Mouse (Mus musculus) layer of hippocampus, adult 11-12 months (tissue): ENCODE measurements at regions not wholly inside any gene's neighbourhood (a gene's known extent, or its start where the extent isn't known, plus 50 kb on each side); places are given as distances from the start of the nearest gene placed in this dataset.

Experiments used
- DNase-seq: peaks from one replicate; pipeline ENCODE4 v3.0.0; 2022; ENCODE audit warnings: low spot score

DNA sequence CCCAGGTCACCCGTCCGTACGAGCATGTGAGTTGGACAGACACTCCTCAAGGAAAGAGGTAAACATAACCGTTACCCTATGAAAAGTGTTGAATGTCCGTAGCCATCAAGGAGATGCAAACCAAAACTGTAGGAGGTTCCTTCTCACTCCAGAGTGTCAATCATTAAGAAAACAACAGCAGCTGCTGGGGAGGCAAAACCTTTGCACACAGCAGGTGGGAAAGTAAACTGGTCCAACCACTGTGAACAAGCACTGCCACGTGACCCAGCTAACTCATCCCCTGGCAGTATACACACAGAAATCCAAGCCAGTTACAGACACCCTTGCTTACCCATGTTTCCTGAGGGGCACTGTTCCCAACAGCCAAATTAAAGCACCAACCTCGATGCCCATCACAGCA is 54.7 kb upstream of the Irx5 start:
- DNase-seq, result no peak

DNA sequence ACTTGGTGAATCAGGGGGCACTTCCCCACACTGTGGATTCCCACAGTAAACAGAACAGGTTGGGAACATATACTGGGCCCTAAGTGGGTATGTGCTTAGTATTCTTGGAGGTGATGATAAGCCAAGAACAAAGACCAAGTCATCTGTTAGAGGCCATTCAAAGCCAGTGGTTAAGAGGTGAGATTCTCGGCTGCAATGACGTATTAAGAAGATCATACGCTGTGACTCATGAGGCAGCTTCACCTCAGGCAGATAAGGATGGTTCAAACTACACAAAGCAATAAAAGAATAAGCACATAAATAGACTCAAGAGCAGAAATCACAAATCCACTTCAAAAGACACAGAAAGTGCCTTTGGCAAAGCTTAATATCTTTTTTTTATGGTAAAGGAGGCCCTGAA is 56.4 kb upstream of the Irx5 start:
- no peak for DNase-seq

DNA sequence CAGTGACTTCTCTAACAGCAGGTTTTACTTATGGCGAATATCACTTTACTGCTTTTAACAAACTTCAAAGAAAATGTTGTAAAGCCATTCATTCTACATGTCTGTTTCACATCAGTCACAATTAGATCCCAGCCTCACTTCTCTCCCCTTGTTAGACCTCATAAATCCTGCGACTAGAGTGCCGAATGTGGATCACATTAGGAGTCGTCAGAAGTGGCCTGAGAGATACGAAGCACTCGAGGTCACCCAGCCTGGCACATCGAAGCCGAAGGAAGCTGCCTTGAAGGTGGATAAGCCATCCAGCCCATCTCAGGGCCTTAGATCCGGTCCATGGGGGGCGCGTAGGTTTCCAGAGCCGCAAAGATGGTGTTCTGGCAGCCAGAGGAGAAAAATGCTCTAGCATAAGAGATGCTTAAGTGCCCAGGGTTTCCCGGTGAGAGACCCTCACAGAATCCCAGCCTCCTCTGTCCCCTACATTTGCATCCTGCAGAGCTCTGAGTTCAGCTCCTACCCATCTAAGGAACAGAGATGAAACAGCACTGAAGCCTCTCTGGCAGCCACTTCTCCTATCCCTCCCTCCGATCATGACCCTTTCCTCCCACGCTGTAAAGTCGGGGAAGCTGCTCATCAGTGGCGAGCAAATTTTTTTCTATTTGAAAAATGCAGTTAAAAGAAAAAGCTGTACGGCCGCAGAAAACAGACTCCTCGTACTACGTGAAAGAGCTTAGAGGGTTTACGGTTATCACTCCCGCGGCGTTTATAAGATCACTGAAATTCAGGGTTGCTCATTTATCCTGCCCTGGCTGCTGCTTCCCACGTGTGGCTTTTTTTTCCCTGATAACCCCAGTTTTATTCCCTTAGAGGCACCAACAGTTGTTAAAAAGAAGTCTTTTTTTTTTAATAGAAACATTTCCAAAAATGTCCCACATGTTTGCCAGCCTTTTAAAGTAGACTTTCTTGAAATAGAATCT is 70.3 kb upstream of the Irx5 start:
- no peak for DNase-seq

DNA sequence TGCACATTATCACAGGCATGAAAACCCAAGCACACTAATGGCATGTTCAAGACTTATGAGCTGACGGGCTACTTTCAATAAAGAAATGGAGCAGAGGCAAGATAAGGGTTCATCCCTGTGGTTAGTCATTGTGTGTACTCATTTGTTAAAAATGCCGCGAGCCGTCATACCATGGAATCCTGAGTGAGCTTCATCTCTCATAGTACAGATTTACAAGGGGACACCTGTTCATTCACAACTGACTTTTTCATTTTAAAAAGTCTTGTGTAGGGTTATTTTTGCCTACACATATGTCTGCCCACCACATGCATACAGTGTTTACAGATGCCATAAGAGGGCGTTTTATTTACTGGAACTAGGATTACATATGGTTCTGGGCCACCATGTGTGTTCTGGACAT is 81.7 kb upstream of the Irx5 start:
- no peak for DNase-seq

DNA sequence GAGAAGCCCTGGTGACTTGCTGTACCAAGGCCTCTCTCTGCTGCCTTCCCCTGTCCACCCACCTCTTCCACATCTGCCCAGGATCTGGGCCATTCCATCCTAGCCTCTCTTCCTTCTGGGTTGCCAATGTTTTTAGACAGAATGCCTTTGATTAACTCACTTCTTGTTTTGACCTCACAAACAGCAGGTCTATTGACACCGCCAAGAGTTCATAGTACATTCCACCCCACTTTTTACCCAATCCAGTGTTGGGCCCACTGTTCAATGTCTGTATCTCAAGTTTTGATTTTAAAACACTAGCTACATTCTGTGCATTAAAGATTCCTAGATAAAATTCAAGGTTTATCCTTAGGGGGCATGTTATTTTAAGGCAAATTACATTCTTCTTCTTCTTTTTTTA is 84.7 kb upstream of the Irx5 start:
- DNase-seq, result no peak

DNA sequence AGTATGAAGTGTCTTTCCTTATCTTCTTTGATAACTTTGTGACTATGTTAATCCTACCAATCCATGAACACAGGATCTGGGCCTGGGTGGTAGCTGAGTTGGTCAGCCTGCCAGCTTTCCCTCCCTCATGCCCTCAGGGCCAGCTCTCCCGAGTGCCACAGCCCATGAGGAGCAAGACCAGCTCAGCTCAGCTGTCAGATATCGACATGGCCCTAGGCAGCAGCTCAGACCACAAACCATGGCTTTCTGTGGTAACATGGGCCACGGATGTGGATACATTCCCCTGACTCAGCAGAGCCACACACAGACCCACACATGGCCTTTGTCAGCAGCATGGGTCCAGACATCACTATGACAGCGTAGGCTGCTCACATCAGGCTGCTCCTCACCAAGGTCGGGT is 85.4 kb upstream of the Irx5 start:
- DNase-seq, result no peak

DNA sequence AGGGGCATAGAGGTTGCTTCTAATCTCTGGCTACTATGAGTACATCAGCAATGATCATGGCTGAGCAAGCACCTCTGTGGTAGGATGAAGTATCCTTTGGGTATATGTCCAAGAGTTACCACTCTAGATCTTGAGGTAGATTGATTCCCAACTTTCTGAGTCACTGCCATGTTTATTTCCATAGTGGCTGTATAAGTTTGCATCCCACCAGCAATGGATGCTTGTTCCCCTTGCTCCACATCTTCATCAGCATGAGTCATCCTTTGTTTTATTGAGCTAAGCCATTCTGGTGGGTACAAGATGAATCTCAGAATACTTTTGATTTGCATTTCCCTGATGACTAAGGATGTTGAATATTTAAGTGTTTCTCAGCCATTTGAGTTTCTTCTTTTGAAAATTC is 86.8 kb upstream of the Irx5 start:
- DNase-seq, result no peak

DNA sequence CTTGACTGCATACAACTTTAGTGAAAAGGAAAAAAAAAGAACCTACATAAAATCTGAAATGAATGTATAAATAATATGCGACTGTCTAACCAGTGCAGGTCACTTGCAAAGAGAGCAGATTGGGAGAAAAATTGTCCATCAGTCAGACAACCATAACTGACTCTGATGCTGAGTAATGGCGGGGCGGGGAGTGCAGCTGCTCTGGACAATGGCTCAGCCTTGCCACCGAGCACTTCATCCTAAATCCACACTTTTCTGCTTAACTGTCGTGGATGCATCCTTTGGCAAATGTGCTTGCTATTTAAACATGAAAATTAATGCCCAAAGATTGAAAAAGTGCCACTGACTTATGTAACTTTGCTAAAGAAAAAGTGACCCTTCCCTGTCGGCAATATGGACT is 90.0 kb upstream of the Irx5 start:
- DNase-seq, result no peak

DNA sequence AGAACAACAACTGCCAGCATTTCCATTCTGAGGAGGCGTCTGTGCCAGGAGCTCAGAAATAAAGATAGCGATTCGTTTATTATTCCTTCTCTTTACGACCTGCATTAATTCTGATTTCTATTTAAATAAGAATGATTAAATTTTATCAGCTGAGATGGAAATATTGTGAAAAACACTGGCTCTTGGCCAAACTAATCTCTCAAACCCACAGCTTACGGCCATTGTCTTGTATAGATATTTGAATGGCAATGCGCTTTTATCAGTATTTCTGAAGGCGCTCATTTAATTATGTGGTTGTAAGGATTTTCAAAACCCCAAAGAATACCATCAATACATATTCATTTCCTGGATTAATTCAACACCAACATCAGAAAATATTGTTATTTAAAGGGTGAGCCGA is 97.4 kb upstream of the Irx5 start:
- no peak for DNase-seq

DNA sequence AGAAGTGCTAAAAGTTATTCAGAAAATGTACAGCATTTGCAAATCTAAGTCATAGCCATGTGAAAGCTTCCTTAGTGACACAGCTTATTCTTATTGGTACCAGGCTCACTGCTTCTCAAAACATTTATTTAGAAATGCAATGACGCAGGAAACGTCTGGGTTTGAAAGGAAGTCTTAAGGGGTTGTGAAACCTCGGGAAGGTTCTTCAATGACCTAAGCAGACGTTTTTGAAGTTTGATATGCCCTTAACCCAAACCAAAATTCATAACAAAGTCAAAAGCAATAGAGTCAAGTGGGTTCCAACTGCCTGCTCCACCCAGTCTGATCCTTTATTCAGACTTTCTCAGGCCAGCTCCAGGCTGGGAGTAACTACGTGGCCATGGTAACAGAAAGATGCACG is 99.2 kb upstream of the Irx5 start:
- DNase-seq, result no peak

DNA sequence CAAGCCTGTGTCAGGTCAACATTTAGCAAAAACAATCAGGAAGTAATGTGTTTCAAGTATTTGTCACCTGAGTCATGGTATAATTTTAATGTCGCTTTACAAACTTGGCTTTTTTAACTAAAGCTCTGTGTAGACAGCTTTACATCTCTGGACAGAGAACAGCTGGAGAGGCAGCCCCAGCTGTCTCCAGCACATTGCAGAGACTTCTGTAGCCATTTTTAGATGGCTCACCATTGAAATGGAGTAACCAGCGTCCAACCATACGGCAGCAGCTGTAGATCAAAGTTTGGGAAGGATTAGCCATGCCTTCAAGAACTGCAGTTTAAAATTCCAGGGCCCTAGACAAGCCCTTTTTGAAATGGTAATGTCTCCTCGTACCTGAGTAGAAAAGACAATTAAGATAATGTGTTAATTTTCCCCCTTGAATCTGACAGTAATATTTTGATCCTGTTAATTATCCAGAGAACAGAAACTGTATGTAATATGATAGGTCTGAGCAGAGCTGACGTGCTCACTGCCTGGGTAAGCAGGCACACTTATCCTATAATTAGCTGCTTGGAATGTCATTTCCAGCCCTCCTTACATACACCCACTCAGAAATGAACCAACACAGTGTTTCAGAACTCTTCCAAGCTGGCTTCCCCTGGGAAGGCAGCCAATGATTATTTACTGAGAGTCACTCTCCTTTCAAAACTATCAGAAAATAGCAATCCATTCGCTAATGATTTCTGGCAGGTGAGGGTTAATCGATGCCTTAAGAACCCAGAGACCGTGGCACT is 104.6 kb upstream of the Irx5 start:
- peak; percentile 48 for DNase-seq

DNA sequence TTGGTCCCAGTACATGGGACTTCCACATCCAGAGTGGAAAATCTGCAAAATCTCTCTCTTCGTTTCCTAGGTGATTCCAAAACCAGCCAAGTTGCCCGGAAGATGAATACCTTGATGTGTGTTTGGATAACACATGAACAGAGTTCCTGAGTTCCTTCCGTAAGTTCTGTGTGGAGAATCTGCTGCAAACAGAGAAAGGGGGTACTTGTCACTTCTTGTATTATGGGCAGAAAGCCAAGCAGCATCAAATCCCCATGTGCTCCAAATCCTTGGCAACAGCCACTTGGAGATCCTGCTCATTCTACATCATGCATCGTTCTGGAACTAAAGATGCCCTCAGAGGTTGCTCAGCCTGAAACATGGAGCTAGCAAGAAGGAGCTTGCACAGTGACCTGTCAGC is 111.1 kb upstream of the Irx5 start:
- no peak for DNase-seq

DNA sequence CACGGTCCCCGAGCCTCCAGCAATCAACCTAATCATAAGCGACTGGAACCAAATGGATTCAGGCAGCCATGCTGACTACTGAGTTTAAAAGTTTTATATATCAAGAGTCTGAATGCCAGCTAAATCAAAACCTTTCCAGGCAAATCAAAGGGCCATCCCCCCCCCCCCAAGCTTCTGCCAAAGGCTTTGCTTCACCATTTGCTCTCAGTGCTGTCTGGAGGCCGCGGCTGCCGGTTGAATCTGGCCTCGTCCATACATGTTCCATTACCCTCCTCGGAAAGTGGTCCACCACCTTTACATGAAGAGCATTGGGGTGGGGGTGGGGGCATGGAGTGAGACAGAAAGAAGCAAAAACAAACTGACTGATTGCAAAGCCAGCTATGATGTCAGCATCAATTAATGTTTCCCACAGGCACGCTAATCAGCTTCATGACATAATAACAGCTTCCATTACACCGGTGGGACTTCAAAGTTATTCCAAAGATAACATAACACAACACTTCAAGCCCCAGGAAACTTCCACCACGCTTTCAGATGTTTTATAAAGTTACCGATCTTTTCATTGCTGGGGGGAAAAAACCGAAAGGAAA is 116.6 kb upstream of the Irx5 start:
- DNase-seq, result no peak

DNA sequence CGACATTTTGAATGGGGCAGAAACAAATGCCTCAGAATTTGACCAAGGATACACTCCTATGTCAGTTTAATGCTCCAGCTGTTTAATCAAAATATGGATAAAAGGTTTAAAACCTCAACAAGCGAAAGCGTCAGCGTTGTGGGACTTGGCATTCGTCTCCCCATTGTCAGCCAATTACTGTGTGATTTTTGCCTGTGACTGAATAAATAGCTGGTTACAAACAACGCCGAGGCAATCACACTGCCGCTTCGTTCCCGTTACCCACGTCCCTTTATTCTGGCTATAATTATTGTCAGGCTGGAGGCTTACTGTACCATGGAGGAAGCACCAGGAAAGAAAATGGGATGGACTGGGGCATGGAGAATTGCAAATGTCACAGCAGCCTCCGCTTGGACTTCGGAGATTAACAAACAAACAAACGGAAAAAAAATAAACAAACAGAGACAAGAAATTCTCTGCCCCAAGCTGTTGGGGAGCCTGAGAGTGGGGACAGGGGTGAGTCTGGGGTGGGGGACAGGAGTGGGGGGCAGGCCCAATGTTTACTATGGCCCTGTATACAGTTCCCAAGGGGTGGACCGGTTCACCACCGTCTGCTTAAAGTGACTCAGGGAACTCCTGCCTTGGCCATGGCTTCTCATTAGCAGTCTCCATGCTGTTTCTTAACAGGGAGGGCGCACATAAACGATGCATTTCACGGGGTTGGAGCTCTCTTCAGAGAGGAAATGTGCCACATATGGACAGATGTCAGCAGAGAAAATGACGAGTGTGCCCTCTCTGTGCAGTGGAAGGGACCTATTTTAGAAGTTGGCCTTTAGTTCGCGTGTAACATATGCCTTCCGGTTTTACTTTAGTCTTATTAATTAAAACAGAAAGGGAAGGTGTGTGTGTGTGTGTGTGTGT is 125.8 kb upstream of the Irx5 start:
- no peak for DNase-seq

DNA sequence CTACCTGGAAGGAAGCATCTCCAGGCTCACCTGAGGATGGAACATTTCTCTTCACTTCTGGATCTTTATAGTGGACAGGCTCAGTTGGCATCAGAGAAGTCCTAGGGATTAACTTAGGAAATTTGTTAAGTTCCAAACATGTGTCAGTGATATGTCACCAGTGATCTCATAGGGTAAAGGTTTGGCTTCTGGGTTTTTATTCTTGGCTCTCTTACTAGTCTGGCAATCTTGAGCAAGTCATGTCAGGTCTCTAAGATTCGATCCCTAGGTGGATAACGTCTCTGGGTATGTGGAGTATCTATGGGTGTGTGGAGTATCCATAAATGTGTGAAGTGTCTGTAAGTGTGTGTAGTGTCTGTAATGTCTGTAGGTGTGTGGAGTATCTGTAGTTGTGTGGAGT is 127.9 kb upstream of the Irx5 start:
- no peak for DNase-seq

DNA sequence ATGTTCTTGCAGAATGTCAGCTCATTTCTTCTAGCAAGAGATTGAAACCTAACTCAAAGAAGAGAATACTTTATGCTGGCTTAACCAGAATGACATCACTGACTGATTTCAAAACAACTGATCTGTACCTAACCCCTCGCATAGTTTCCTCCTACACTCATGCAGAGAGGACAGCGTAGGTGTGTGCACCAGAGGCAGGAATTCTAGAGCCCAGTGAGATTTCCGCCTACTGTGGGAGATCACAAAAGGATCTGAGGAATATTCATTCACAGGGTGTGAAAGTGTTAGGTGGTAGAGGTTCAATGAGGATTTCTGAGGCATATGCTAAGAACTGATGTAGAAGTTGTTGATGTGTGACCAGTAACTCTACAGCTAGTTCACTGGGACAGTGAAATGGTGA is 132.5 kb upstream of the Irx5 start:
- DNase-seq, result no peak

DNA sequence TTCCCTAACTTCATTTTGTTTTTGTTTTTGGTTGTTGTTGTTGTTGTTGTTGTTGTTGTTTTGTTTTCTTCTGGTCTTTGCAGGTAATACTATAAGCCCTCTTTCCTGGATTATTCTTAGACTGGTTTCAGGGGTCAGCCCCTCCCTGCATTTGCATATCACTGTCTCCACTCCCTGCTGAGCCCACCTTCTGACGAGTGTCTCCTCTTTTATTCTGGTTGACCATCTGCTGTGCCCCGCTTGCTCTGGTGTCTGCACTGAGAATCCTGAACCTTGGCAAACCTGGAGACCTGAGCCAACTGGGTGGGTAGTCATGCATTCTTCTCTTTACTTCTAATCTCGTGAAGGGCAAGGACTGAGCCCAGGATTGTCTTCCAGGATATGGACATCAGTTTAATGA is 134.4 kb upstream of the Irx5 start:
- DNase-seq, result no peak

DNA sequence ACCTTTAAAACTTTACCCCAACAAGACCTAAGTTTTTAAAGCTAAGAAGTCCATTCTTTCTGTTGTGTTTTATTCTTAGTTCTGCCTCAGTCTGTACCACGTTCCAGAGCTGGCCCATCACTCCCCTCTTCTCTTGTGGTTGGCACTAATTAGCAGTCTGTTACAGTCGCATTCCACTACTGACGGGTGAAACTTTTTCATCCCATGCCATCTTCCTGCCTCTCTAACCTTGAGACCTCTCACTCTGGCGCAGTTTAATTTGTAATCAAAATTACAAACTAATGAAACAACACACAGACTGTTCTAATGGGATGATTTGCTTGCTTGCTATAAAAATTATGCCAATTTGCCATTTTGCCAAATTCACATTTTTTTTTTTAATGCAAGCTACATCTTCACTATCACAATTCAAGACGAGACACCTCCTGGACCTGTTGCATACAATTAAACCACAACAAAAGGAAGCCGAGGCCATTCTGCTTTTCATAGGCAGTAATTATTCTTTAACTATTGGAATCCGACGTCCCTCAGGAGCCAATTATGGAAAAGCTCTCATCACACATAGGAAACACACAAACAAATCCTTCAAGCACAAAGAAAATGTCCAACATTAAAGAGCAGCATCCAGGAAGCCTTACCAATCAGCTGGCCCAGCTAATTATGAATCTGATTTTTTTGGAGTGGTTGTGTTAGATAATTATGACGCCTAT is 138.1 kb upstream of the Irx5 start:
- DNase-seq, result no peak

DNA sequence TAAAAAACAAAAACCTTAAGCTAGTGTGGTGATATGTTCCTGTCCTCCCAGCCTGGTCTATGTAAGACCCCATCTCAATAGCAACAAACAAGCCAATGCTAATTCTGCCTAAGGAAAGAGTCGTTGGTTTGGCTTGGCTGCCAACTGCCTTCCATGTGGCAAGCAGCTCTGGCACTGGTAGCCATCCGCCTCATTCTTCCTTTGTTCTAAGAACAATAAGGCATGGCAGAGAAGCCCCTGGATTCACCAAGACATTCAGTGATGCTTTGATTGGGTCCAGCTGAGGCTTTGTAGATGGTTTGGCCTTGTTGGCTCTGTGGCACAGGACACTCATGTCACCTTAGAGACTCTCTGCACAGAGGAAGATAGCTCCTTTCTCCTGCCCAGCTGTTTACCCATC is 139.9 kb upstream of the Irx5 start:
- no peak for DNase-seq

DNA sequence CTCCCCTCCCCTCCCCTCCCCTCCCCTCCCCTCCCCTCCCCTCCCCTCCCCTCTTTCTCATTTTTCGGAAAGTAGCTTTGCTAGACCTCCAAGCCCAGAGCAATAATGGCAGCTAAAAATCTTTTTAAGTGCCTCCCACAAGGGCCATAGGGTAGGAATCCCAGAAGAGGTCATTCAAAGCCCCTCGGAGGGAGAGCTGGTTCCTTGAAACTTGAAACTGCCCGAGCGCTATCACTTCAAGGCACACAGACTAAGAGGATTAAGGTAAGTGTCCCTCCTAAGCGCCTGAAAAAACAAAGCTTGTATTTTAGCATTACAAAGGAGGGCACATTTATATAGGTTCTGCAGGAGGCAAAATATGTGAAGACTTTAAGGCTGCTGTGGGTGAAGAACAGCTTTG is 141.2 kb upstream of the Irx5 start:
- DNase-seq, result no peak

DNA sequence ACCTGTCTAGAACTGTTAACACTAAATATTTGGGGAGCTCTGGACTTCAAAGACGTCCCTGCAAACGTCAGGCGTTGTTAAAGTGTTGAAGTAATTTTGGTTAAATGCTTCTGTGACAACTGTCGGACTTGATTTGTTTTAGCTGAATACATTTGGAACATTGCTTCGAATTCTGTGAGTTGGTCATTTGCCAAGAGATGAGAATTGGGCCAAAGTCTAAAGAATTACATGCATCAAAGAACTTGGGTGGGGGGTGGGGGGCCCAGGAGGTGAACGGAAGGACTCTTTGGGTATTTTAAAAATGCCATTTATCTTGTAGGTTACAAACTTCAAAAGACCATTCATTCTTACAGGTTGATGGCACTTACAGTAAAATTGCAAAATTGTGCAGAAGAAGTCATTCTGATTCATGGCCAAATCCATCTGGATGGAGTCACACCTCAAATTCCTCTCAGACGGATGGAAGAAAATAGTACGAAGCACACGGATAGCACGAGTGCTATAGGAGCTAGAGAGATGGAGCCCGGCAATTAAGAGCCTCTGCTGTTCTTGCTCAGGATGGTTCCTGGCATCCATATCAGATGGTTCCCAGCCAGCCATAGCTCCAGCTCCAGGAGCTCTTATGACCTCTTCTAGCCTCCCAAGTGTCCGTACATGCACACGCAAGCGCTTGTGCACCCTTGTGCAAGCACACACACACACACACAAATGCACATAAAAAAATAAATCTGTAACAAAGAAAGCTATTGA is 144.5 kb upstream of the Irx5 start:
- DNase-seq, result no peak
